Mouse (Mus musculus): ENCODE results near the gene Vezt. TPM values are rescaled to one million over a fixed set of nuclear protein-coding genes. Genes with fewer than 3 reads are reported as not detected.
A peak's percentile ranks its signal among the peaks of the same experiment; 100 is the strongest.

Gene Vezt
- total RNA-seq, 2 experiments from 2014 or later: 27.6 to 28.8 TPM

GRCm38 (mm10) chr10:93912136-93912855 lies 123.3 kb downstream of the Vezt start:
- no peak for DNase-seq

GRCm38 (mm10) chr10:93911326-93911725 lies 124.3 kb downstream of the Vezt start:
- no peak for DNase-seq

- DNase-seq: no peak
Measured at GRCm38 (mm10) chr10:93909811-93910446, 125.7 kb downstream of the Vezt start.

GRCm38 (mm10) chr10:93909015-93909414 lies 126.6 kb downstream of the Vezt start:
- no peak for DNase-seq

GRCm38 (mm10) chr10:93908540-93908939 lies 127.1 kb downstream of the Vezt start:
- no peak for DNase-seq

- DNase-seq: no peak
Measured at GRCm38 (mm10) chr10:93907376-93907775, 128.2 kb downstream of the Vezt start.

- no peak for DNase-seq
Measured at GRCm38 (mm10) chr10:93899907-93900306, 135.7 kb downstream of the Vezt start.

GRCm38 (mm10) chr10:93899303-93899702 lies 136.3 kb downstream of the Vezt start:
- DNase-seq: no peak

GRCm38 (mm10) chr10:93897043-93897646 lies 138.5 kb downstream of the Vezt start, which contains the start of gene Metap2:
Metap2 (minus strand) TSS chr10:93897093.
- DNase-seq: no peak

GRCm38 (mm10) chr10:93892551-93892950 lies 143.1 kb downstream of the Vezt start:
- DNase-seq: no peak

- DNase-seq: no peak
Measured at GRCm38 (mm10) chr10:93891031-93891430, 144.6 kb downstream of the Vezt start.

GRCm38 (mm10) chr10:93890565-93890964 lies 145.1 kb downstream of the Vezt start:
- DNase-seq: no peak

- no peak for DNase-seq
Measured at GRCm38 (mm10) chr10:93889976-93890375, 145.6 kb downstream of the Vezt start.

- peak; percentile 82 for DNase-seq
Measured at GRCm38 (mm10) chr10:93889579-93889950, 146.1 kb downstream of the Vezt start.

Small RNAs within 50 kb of the gene (microRNA-seq; reads per million reads assigned to microRNA genes)
- gene Mir331 (ENCODE audit: borderline replicate concordance in 2 of 2): 14.0 to 21.4 reads per million in 2 experiments

Other genes with a start within 250 kb of the Vezt start
- under 1 TPM; 0.46 to 0.49 TPM for gene Usp44, start 204.3 kb downstream of the Vezt start, total RNA-seq (2021)
- 100 to 1,000 TPM; 156 to 160 TPM for gene Metap2, start 138.7 kb downstream of the Vezt start, total RNA-seq (2021)
- gene Fgd6, start 184 bp upstream of the Vezt start, total RNA-seq (2021): 1 to 10 TPM; 2.0 to 2.7 TPM
- 1 to 10 TPM; 5.4 to 6.1 TPM for gene Nr2c1, start 112.2 kb upstream of the Vezt start, total RNA-seq (2021)
- gene Ndufa12, start 162.9 kb upstream of the Vezt start, total RNA-seq (2021): 100 to 1,000 TPM; 580 to 612 TPM

Measured in gastrocnemius, postnatal 25 days (tissue).